Mouse (Mus musculus) leukemia stem cell, adult 10-12 weeks (primary cell): ENCODE results near the gene Prr32. TPM values are rescaled to one million over a fixed set of nuclear protein-coding genes. Genes with fewer than 3 reads are reported as not detected.

Experiments
- polyA plus RNA-seq: library from polyadenylated mRNA; stranded (reverse); fragments of >175 nt; gene quantifications from 2 replicates; pipeline ENCODE4 v1.2.3, GENCODE M21; 2012; ENCODE audit warnings: low replicate concordance

The Prr32 gene
- not detected in 2 replicates for polyA plus RNA-seq

GRCm38 (mm10) chrX:45090604-45091003, at the start of gene Prr32:
Gene Prr32 (plus strand): TSS chrX:45090904.

